Mouse (Mus musculus) stomach, embryonic 15.5 days (tissue): ENCODE data around the gene Plekhh2. TPM values are rescaled to one million over a fixed set of nuclear protein-coding genes. Genes with fewer than 3 reads are reported as not detected.

Source experiments
- ATAC-seq: fragments of 200-750 bp; cut with Nextera tagmentation; 2 replicates; pipeline ENCODE4 v1.8.0; 2017; ENCODE audit warnings: low read depth, moderate number of reproducible peaks, moderate TSS enrichment; ENCODE audit not compliant: insufficient read depth, low FRiP score
- H3K27ac ChIP-seq: fragments of 300-500 bp; sonication (generic); 2 replicates; pipeline ENCODE4 v1.5.1; 2015; ENCODE audit warnings: mild to moderate bottlenecking, inconsistent platforms
- H3K27me3 ChIP-seq: fragments of 300-500 bp; sonication (generic); replicated peaks from 2 replicates; pipeline ENCODE4 v1.6.1; 2015; ENCODE audit warnings: inconsistent platforms
- H3K36me3 ChIP-seq: fragments of 300-500 bp; sonication (generic); 2 replicates; pipeline ENCODE4 v1.6.1; 2015; ENCODE audit warnings: inconsistent platforms
- H3K4me1 ChIP-seq: fragments of 300-500 bp; sonication (generic); 2 replicates; pipeline ENCODE4 v1.6.1; 2015; ENCODE audit warnings: inconsistent platforms
- H3K4me2 ChIP-seq: fragments of 300-500 bp; sonication (generic); 2 replicates; pipeline ENCODE4 v1.6.1; 2015; ENCODE audit warnings: mild to moderate bottlenecking, inconsistent platforms
- H3K4me3 ChIP-seq: fragments of 300-500 bp; sonication (generic); replicated peaks from 2 replicates; pipeline ENCODE4 v1.5.1; 2015; ENCODE audit warnings: inconsistent platforms
- H3K9ac ChIP-seq: fragments of 300-500 bp; sonication (generic); 2 replicates; pipeline ENCODE4 v1.6.1; 2015; ENCODE audit warnings: inconsistent platforms
- H3K9me3 ChIP-seq: fragments of 300-500 bp; sonication (generic); 2 replicates; pipeline ENCODE4 v1.6.1; 2016; ENCODE audit warnings: inconsistent platforms
- WGBS: fragments of 180-500 bp; shearing (Covaris S2); methylation state at CpG from one replicate; pipeline ENCODE4 v1.1.7; 2015; 5-methylcytosine and 5-hydroxymethylcytosine counted together
- polyA plus RNA-seq: library from polyadenylated mRNA; unstranded; fragments of >200 nt; fragmentation: Nextera tagmentation; extraction: Ambion mirVana; gene quantifications from 2 replicates; pipeline ENCODE4 v1.2.1, GENCODE M21; 2015

Plekhh2 gene
- polyA plus RNA-seq, 1 experiment from 2014 or later: 7.8 TPM

- Histone ChIP-seq H3K9ac (no peak overlapping the region), H3K27me3 (no peaks in the 10 kb centered on the region), H3K4me1 (no peaks in the 10 kb centered on the region), H3K4me3 (no peak overlapping the region), H3K4me2 (no peak overlapping the region), H3K9me3 (no peaks in the 10 kb centered on the region), H3K36me3 (no peaks in the 10 kb centered on the region), H3K27ac (no peak overlapping the region)
- ATAC-seq: no peak
- 70% methylated on average over 13 of the region's 13 CpGs for WGBS
Measured at GRCm38 (mm10) chr17:84633443-84633842, 121.7 kb downstream of the Plekhh2 start.

- WGBS: 48% methylated on average over 8 of the region's 8 CpGs
- no peak for ATAC-seq
- Histone ChIP-seq H3K9me3 (no peaks in the 10 kb centered on the region), H3K4me3 (no peak overlapping the region), H3K9ac (no peak overlapping the region), H3K27me3 (no peaks in the 10 kb centered on the region), H3K27ac (no peak overlapping the region; the same call in 1 of the 2 replicates), H3K4me2 (no peak overlapping the region), H3K4me1 (no peaks in the 10 kb centered on the region; the same call in 1 of the 2 replicates), H3K36me3 (no peaks in the 10 kb centered on the region)
Measured at GRCm38 (mm10) chr17:84636328-84636727, 124.6 kb downstream of the Plekhh2 start.

GRCm38 (mm10) chr17:84637971-84638370, 126.3 kb downstream of the Plekhh2 start:
- Histone ChIP-seq H3K36me3 (no peaks in the 10 kb centered on the region), H3K4me2 (no peak overlapping the region), H3K4me1 (no peaks in the 10 kb centered on the region; the same call in 1 of the 2 replicates), H3K9me3 (no peaks in the 10 kb centered on the region), H3K9ac (no peak overlapping the region), H3K27ac (no peak overlapping the region), H3K4me3 (no peak overlapping the region), H3K27me3 (no peaks in the 10 kb centered on the region)
- 89% methylated on average over 6 of the region's 6 CpGs for WGBS
- ATAC-seq: no peak

GRCm38 (mm10) chr17:84639796-84640378, 128.2 kb downstream of the Plekhh2 start:
- WGBS: 79% methylated on average over 10 of the region's 10 CpGs
- no peaks in the 10 kb centered on the region for H3K36me3 ChIP-seq
- no peaks in the 10 kb centered on the region; the same call in 1 of the 2 replicates for H3K4me1 ChIP-seq
- no peaks in the 10 kb centered on the region for H3K9me3 ChIP-seq
- no peak overlapping the region for H3K4me3 ChIP-seq
- no peak overlapping the region for H3K9ac ChIP-seq
- H3K4me2 ChIP-seq: no peak overlapping the region
- H3K27me3 ChIP-seq: no peaks in the 10 kb centered on the region
- ATAC-seq: no peak
- H3K27ac ChIP-seq: peak overlapping the region; percentile 2; the same call in 1 of the 2 replicates

- 35% methylated on average over 3 of the region's 3 CpGs for whole genome bisulfite sequencing
- peaks cover 5% of the 10 kb centered on the region for H3K4me1 ChIP-seq
- H3K9me3 ChIP-seq: no peaks in the 10 kb centered on the region
- ATAC-seq: no peak
- no peak overlapping the region for H3K4me2 ChIP-seq
- no peak overlapping the region for H3K4me3 ChIP-seq
- H3K27ac ChIP-seq: no peak overlapping the region
- no peaks in the 10 kb centered on the region for H3K36me3 ChIP-seq
- no peaks in the 10 kb centered on the region for H3K27me3 ChIP-seq
- no peak overlapping the region for H3K9ac ChIP-seq
Measured at GRCm38 (mm10) chr17:84641893-84642292, 130.2 kb downstream of the Plekhh2 start.

DNA sequence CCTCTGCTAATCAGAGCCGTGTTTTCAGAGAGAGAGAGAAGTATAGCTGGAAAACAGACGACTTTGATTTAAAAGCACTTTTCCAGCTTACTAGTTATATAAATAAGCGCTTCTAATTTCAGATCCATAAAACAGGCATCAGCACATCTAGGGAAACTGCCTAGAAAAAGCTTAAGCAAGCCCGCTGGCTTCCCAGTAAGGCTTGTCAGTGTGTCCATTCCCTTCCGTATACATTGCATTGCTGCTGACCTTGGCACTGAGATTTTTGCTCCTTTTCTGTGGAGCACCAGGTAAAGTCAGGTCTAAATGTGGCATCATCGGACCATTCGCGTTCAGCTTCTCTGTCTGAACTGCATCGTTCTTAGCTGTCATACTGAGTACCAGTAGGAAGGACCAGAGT, 130.6 kb downstream of the Plekhh2 start:
- 73% methylated on average over 9 of the region's 9 CpGs for whole genome bisulfite sequencing
- ATAC-seq: no peak
- no peaks in the 10 kb centered on the region for H3K9me3 ChIP-seq

DNA sequence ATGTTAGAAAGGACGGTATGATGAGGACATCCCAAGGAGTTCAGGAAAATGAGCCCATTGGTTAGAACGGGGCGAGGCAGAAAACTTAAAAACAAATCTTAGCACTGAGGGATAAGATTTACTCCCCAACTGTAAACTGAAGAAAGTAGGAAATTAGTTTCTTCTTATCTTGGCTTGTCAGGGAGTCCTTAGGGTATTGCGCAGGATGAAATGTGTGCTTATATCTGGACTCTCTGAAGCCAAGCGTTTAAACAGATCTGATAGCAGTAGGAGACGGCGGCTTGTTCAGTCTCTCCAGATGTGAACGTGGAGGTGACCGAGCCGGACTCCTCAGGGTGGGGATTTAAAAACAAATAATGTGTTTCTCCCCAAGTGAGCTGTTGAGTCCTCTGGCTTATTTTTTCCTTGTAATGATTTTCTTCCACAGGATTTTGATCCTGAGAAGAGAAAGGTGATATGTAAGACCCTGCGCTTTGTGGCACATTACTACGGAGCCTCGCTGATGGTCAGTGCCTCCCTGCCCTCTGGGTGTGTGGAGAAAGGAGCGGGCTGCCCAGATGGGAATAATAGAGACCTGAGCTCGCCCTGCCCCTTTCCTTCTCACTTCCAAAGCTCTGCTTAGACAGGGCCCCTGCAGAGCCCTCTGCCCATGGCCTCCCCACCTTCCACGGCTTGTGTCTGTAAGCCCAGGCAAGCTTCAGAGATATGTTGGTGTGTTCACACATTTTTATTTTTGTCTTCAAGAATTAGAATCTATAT, 132.8 kb downstream of the Plekhh2 start:
- ATAC-seq: no peak
- WGBS: 53% methylated on average over 16 of the region's 16 CpGs
- Histone ChIP-seq H3K36me3 (no peaks in the 10 kb centered on the region), H3K9me3 (no peaks in the 10 kb centered on the region), H3K9ac (no peak overlapping the region), H3K4me1 (peaks cover 5% of the 10 kb centered on the region), H3K4me3 (no peak overlapping the region), H3K4me2 (no peak overlapping the region), H3K27ac (no peak overlapping the region), H3K27me3 (no peaks in the 10 kb centered on the region)

More for the DNA sequence above, 130.6 kb downstream of the Plekhh2 start:
- H3K4me2 ChIP-seq: no peak overlapping the region
- no peak overlapping the region for H3K27ac ChIP-seq
- no peaks in the 10 kb centered on the region for H3K27me3 ChIP-seq
- H3K36me3 ChIP-seq: no peaks in the 10 kb centered on the region
- H3K4me3 ChIP-seq: no peak overlapping the region
- peaks cover 5% of the 10 kb centered on the region for H3K4me1 ChIP-seq
- no peak overlapping the region for H3K9ac ChIP-seq

- WGBS: 45% methylated on average over 9 of the region's 9 CpGs
- H3K9me3 ChIP-seq: no peaks in the 10 kb centered on the region
- no peaks in the 10 kb centered on the region for H3K36me3 ChIP-seq
- H3K27me3 ChIP-seq: no peaks in the 10 kb centered on the region
- ATAC-seq: no peak
- no peak overlapping the region for H3K27ac ChIP-seq
- no peak overlapping the region for H3K4me2 ChIP-seq
- peaks cover 5% of the 10 kb centered on the region; the same call in 1 of the 2 replicates for H3K4me1 ChIP-seq
- no peak overlapping the region for H3K9ac ChIP-seq
- H3K4me3 ChIP-seq: no peak overlapping the region
Measured at GRCm38 (mm10) chr17:84645119-84645518, 133.4 kb downstream of the Plekhh2 start.

- ATAC-seq: no peak
- Histone ChIP-seq H3K4me2 (no peak overlapping the region), H3K27me3 (no peaks in the 10 kb centered on the region), H3K4me3 (no peak overlapping the region), H3K36me3 (no peaks in the 10 kb centered on the region), H3K4me1 (peaks cover 5% of the 10 kb centered on the region; the same call in 1 of the 2 replicates), H3K9ac (no peak overlapping the region), H3K27ac (no peak overlapping the region), H3K9me3 (no peaks in the 10 kb centered on the region)
- WGBS: 16% methylated on average over 4 of the region's 7 CpGs
Measured at GRCm38 (mm10) chr17:84645894-84646293, 134.2 kb downstream of the Plekhh2 start.

GRCm38 (mm10) chr17:84646477-84646876, 134.8 kb downstream of the Plekhh2 start:
- WGBS: 57% methylated on average over 2 of the region's 2 CpGs
- peaks cover 5% of the 10 kb centered on the region; the same call in 1 of the 2 replicates for H3K4me1 ChIP-seq
- H3K4me2 ChIP-seq: no peak overlapping the region
- H3K27me3 ChIP-seq: no peaks in the 10 kb centered on the region
- H3K36me3 ChIP-seq: no peaks in the 10 kb centered on the region
- ATAC-seq: no peak
- no peak overlapping the region for H3K9ac ChIP-seq
- H3K27ac ChIP-seq: no peak overlapping the region
- H3K4me3 ChIP-seq: no peak overlapping the region
- no peaks in the 10 kb centered on the region for H3K9me3 ChIP-seq

- no peak overlapping the region for H3K4me3 ChIP-seq
- no peak for ATAC-seq
- H3K27ac ChIP-seq: no peak overlapping the region
- H3K9me3 ChIP-seq: no peaks in the 10 kb centered on the region
- H3K9ac ChIP-seq: no peak overlapping the region
- no peak overlapping the region for H3K4me2 ChIP-seq
- H3K27me3 ChIP-seq: no peaks in the 10 kb centered on the region
- peaks cover 5% of the 10 kb centered on the region; the same call in 1 of the 2 replicates for H3K4me1 ChIP-seq
- WGBS: 80% methylated on average over 4 of the region's 4 CpGs
- no peaks in the 10 kb centered on the region for H3K36me3 ChIP-seq
Measured at GRCm38 (mm10) chr17:84647630-84648029, 135.9 kb downstream of the Plekhh2 start.

DNA sequence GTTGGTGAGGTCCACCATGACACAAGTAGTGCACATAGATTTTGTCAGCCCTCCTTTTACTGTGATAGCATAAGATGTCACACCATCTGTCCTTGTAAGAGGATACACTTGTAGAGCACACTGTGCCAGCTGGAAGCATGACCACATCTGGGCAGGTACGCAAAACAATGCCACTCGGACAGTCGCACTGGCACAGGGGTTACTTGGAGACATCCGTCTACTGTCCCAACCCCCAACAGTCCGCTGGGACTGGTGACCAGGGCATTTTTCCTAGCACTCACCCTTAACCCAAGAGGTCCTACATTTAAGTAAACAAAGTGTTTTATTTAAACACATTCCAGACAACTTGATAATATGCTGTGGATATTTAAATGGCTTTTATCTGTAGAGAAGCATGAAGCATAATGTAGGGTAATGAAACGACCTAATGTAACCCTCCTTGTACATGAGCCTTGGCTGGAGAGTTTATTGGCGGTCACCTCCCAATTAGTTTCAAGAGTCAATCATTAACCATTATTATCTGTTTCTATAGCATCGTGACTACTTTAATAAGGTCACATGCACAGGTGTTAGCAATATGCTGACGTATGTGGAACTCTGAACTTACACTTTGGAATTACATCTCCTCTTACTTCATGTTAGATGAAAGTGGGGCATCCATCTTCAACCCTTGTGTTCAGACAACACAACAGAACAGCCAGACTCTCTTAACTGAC, 138.8 kb downstream of the Plekhh2 start:
- no peak; the same call in 1 of the 2 replicates for ATAC-seq
- Histone ChIP-seq H3K9me3 (no peaks in the 10 kb centered on the region), H3K4me2 (no peak overlapping the region), H3K4me1 (0 out of 2 replicates have a peak, but pooled peaks cover 3% of the 10 kb centered on the region), H3K27ac (no peak overlapping the region), H3K9ac (no peak overlapping the region), H3K36me3 (no peaks in the 10 kb centered on the region), H3K4me3 (no peak overlapping the region), H3K27me3 (no peaks in the 10 kb centered on the region)
- WGBS: 72% methylated on average over 9 of the region's 9 CpGs
